Mouse (Mus musculus): ENCODE results near the gene Lyrm9. TPM values are rescaled to one million over a fixed set of nuclear protein-coding genes. Genes with fewer than 3 reads are reported as not detected.
A peak's percentile ranks its signal among the peaks of the same experiment; 100 is the strongest.

Gene Lyrm9
- polyA plus RNA-seq, 1 experiment = 11.4 TPM

- WGBS = 70% methylated on average over 9 of the region's 9 CpGs
- no peak overlapping the region for H3K4me3 ChIP-seq (ENCODE audit: extremely low read depth, insufficient read depth, insufficient read length)
- H3K27ac ChIP-seq (ENCODE audit: insufficient read depth, low read length) = no peak overlapping the region
- TF ChIP-seq CTCF (IDR thresholded peaks at IDR 0.05; ENCODE audit: extremely low read depth, insufficient read depth, insufficient read length, insufficient replicate concordance) (no peak), POLR2A (IDR thresholded peaks at IDR 0.05; ENCODE audit: low read depth, low read length) (no peak)
- H3K4me1 ChIP-seq (ENCODE audit: control insufficient read depth, insufficient read depth, insufficient read length) = no peaks in the 10 kb centered on the region
- no peaks in the 10 kb centered on the region for H3K27me3 ChIP-seq (ENCODE audit: control insufficient read depth, insufficient read depth, low read length)
- no peaks in the 10 kb centered on the region for H3K36me3 ChIP-seq (ENCODE audit: control insufficient read depth, insufficient read depth, low read length)
- no peak for DNase-seq (ENCODE audit: low read depth in 1 of 2, low spot score in 2 of 2)
Measured at GRCm38 (mm10) chr11:78851216-78851870, 25.0 kb downstream of the Lyrm9 start.

- no peak overlapping the region for H3K4me3 ChIP-seq (ENCODE audit: extremely low read depth, insufficient read depth, insufficient read length)
- WGBS = 28% methylated on average over 6 of the region's 6 CpGs
Measured at GRCm38 (mm10) chr11:78851871-78852265, 25.5 kb downstream of the Lyrm9 start.

GRCm38 (mm10) chr11:78852529-78852928 is 26.1 kb downstream of the Lyrm9 start:
- WGBS = 85% methylated on average over 11 of the region's 11 CpGs
- Histone ChIP-seq H3K4me1 (ENCODE audit: control insufficient read depth, insufficient read depth, insufficient read length) (no peaks in the 10 kb centered on the region), H3K27ac (ENCODE audit: insufficient read depth, low read length) (no peak overlapping the region), H3K27me3 (ENCODE audit: control insufficient read depth, insufficient read depth, low read length) (no peaks in the 10 kb centered on the region), H3K36me3 (ENCODE audit: control insufficient read depth, insufficient read depth, low read length) (no peaks in the 10 kb centered on the region), H3K4me3 (ENCODE audit: extremely low read depth, insufficient read depth, insufficient read length) (no peak overlapping the region)
- no peak for DNase-seq (ENCODE audit: low read depth in 1 of 2, low spot score in 2 of 2)
- TF ChIP-seq POLR2A (IDR thresholded peaks at IDR 0.05; ENCODE audit: low read depth, low read length) (no peak), CTCF (IDR thresholded peaks at IDR 0.05; ENCODE audit: extremely low read depth, insufficient read depth, insufficient read length, insufficient replicate concordance) (no peak)

More at GRCm38 (mm10) chr11:78851871-78852265, 25.5 kb downstream of the Lyrm9 start:
- Histone ChIP-seq H3K4me1 (ENCODE audit: control insufficient read depth, insufficient read depth, insufficient read length) (no peaks in the 10 kb centered on the region), H3K27ac (ENCODE audit: insufficient read depth, low read length) (no peak overlapping the region), H3K36me3 (ENCODE audit: control insufficient read depth, insufficient read depth, low read length) (no peaks in the 10 kb centered on the region), H3K27me3 (ENCODE audit: control insufficient read depth, insufficient read depth, low read length) (no peaks in the 10 kb centered on the region)
- DNase-seq (ENCODE audit: low read depth in 1 of 2, low spot score in 2 of 2) = no peak
- TF ChIP-seq POLR2A (IDR thresholded peaks at IDR 0.05; ENCODE audit: low read depth, low read length) (no peak), CTCF (IDR thresholded peaks at IDR 0.05; ENCODE audit: extremely low read depth, insufficient read depth, insufficient read length, insufficient replicate concordance) (no peak)

- no peaks in the 10 kb centered on the region for H3K27me3 ChIP-seq (ENCODE audit: control insufficient read depth, insufficient read depth, low read length)
- no peaks in the 10 kb centered on the region for H3K36me3 ChIP-seq (ENCODE audit: control insufficient read depth, insufficient read depth, low read length)
- H3K4me1 ChIP-seq (ENCODE audit: control insufficient read depth, insufficient read depth, insufficient read length) = no peaks in the 10 kb centered on the region
- TF ChIP-seq CTCF (IDR thresholded peaks at IDR 0.05; ENCODE audit: extremely low read depth, insufficient read depth, insufficient read length, insufficient replicate concordance) = peak; percentile 96; the same call in 1 of the 2 replicates
- TF ChIP-seq POLR2A (IDR thresholded peaks at IDR 0.05; ENCODE audit: low read depth, low read length) = no peak
- WGBS = 17% methylated on average over 7 of the region's 7 CpGs
- H3K27ac ChIP-seq (ENCODE audit: insufficient read depth, low read length) = no peak overlapping the region
- peak; percentile 47 to 69 for DNase-seq (ENCODE audit: low read depth in 1 of 2, low spot score in 2 of 2)
- H3K4me3 ChIP-seq (ENCODE audit: extremely low read depth, insufficient read depth, insufficient read length) = no peak overlapping the region
Measured at GRCm38 (mm10) chr11:78856310-78856709, 29.9 kb downstream of the Lyrm9 start.

GRCm38 (mm10) chr11:78857611-78858010 is 31.2 kb downstream of the Lyrm9 start:
- 68% methylated on average over 3 of the region's 3 CpGs for WGBS
- Histone ChIP-seq H3K36me3 (ENCODE audit: control insufficient read depth, insufficient read depth, low read length) (no peaks in the 10 kb centered on the region), H3K4me1 (ENCODE audit: control insufficient read depth, insufficient read depth, insufficient read length) (no peaks in the 10 kb centered on the region), H3K4me3 (ENCODE audit: extremely low read depth, insufficient read depth, insufficient read length) (no peak overlapping the region), H3K27ac (ENCODE audit: insufficient read depth, low read length) (no peak overlapping the region), H3K27me3 (ENCODE audit: control insufficient read depth, insufficient read depth, low read length) (no peaks in the 10 kb centered on the region)
- TF ChIP-seq CTCF (IDR thresholded peaks at IDR 0.05; ENCODE audit: extremely low read depth, insufficient read depth, insufficient read length, insufficient replicate concordance) = no peak
- TF ChIP-seq POLR2A (IDR thresholded peaks at IDR 0.05; ENCODE audit: low read depth, low read length) = no peak
- DNase-seq (ENCODE audit: low read depth in 1 of 2, low spot score in 2 of 2) = no peak

- H3K36me3 ChIP-seq (ENCODE audit: control insufficient read depth, insufficient read depth, low read length) = no peaks in the 10 kb centered on the region
- H3K4me1 ChIP-seq (ENCODE audit: control insufficient read depth, insufficient read depth, insufficient read length) = no peaks in the 10 kb centered on the region
- H3K4me3 ChIP-seq (ENCODE audit: extremely low read depth, insufficient read depth, insufficient read length) = no peak overlapping the region
- no peaks in the 10 kb centered on the region for H3K27me3 ChIP-seq (ENCODE audit: control insufficient read depth, insufficient read depth, low read length)
- no peak for TF ChIP-seq POLR2A (IDR thresholded peaks at IDR 0.05; ENCODE audit: low read depth, low read length)
- TF ChIP-seq CTCF (IDR thresholded peaks at IDR 0.05; ENCODE audit: extremely low read depth, insufficient read depth, insufficient read length, insufficient replicate concordance) = no peak
- DNase-seq (ENCODE audit: low read depth in 1 of 2, low spot score in 2 of 2) = no peak
- no peak overlapping the region for H3K27ac ChIP-seq (ENCODE audit: insufficient read depth, low read length)
- 93% methylated on average over 4 of the region's 4 CpGs for WGBS
Measured at GRCm38 (mm10) chr11:78863898-78864297, 37.5 kb downstream of the Lyrm9 start.

- no peak overlapping the region for H3K4me3 ChIP-seq (ENCODE audit: extremely low read depth, insufficient read depth, insufficient read length)
- no peaks in the 10 kb centered on the region for H3K27me3 ChIP-seq (ENCODE audit: control insufficient read depth, insufficient read depth, low read length)
- 21% methylated on average over 5 of the region's 5 CpGs for WGBS
- no peak for DNase-seq (ENCODE audit: low read depth in 1 of 2, low spot score in 2 of 2)
- no peaks in the 10 kb centered on the region for H3K4me1 ChIP-seq (ENCODE audit: control insufficient read depth, insufficient read depth, insufficient read length)
- no peaks in the 10 kb centered on the region for H3K36me3 ChIP-seq (ENCODE audit: control insufficient read depth, insufficient read depth, low read length)
- H3K27ac ChIP-seq (ENCODE audit: insufficient read depth, low read length) = no peak overlapping the region
- no peak for TF ChIP-seq POLR2A (IDR thresholded peaks at IDR 0.05; ENCODE audit: low read depth, low read length)
- no peak for TF ChIP-seq CTCF (IDR thresholded peaks at IDR 0.05; ENCODE audit: extremely low read depth, insufficient read depth, insufficient read length, insufficient replicate concordance)
Measured at GRCm38 (mm10) chr11:78864567-78865278, 38.3 kb downstream of the Lyrm9 start.

All from spleen, adult 2 months (tissue).